Mouse (Mus musculus) small intestine, adult 2 months (tissue): ENCODE results near the gene Sept1.

Experiments
- CTCF ChIP-seq: fragments of 200-500 bp; IDR thresholded peaks from 2 replicates; pipeline ENCODE4 v1.5.1; 2012; ENCODE audit warnings: low read depth, mild to moderate bottlenecking, control low read depth, inconsistent platforms, low read length, moderate library complexity, mixed read lengths; ENCODE audit not compliant: insufficient replicate concordance, insufficient read length; ENCODE audit errors: extremely low read depth
- POLR2A ChIP-seq: fragments of 200-500 bp; IDR thresholded peaks from 2 replicates; pipeline ENCODE4 v1.6.1; 2012; ENCODE audit warnings: low read depth, mild to moderate bottlenecking, control low read depth, inconsistent platforms, low read length, moderate library complexity

DNA sequence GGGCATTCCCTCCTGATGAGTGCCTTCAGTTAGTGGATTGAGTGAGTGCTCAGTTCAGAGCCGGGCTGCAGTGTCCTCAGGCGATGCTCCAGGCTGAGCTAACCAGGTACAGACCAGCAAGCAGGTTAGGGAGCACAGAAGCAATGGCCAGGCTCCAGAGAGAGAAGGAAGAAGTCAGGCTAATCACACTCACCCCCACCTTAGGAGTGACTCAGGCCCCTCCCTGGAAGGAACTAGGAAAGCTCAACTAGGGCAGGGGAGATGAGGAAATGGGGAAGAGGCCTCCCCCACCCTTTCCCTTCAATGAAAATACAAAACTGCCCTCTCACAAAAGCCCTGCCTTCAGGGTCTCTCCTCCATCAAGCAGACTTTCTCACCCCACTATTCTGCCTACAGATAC, 26.3 kb downstream of the Sept1 start:
- no peak for TF ChIP-seq POLR2A
- no peak for TF ChIP-seq CTCF
